Mouse (Mus musculus): Measurements from ENCODE around the gene Metap1. TPM values are rescaled to one million over a fixed set of nuclear protein-coding genes. Genes with fewer than 3 reads are reported as not detected.

Gene Metap1
- polyA plus RNA-seq, 1 experiment = 21.0 TPM

Other genes starting within 250 kb of the Metap1 start
- 171 and 175 TPM in 2 replicates for gene Adh1, start 228.5 kb downstream of the Metap1 start, polyA plus RNA-seq (2012; ENCODE audit: insufficient read depth, insufficient read length, missing spikeins)
- gene Adh6a, start 176.2 kb downstream of the Metap1 start, polyA plus RNA-seq (2012; ENCODE audit: insufficient read depth, insufficient read length, missing spikeins) = not detected in 2 replicates
- gene Adh6b, start 147.7 kb downstream of the Metap1 start, polyA plus RNA-seq (2012; ENCODE audit: insufficient read depth, insufficient read length, missing spikeins) = 1.1 and 2.4 TPM in 2 replicates
- 2.5 TPM in 2 replicates for gene Adh4, start 74.0 kb downstream of the Metap1 start, polyA plus RNA-seq (2012; ENCODE audit: insufficient read depth, insufficient read length, missing spikeins)
- gene Adh5, start 46.4 kb downstream of the Metap1 start, polyA plus RNA-seq (2012; ENCODE audit: insufficient read depth, insufficient read length, missing spikeins) = 120 and 135 TPM in 2 replicates
- gene Eif4e, start 36.7 kb upstream of the Metap1 start, polyA plus RNA-seq (2012; ENCODE audit: insufficient read depth, insufficient read length, missing spikeins) = 128 and 136 TPM in 2 replicates

Data from brown adipose tissue, adult 24 weeks (tissue).